Mouse (Mus musculus) layer of hippocampus, adult 8-10 months (tissue): ENCODE measurements around the gene Etv6. TPM values are rescaled to one million over a fixed set of nuclear protein-coding genes. Genes with fewer than 3 reads are reported as not detected.
"Not testable (repeated sequence)": the region's sequence is repeated elsewhere in the genome, so short reads cannot be mapped to it uniquely, and the experiment has no call there.

ENCODE experiments used
- DNase-seq, 2 experiments: peaks; one replicate each; pipeline ENCODE4 v3.0.0; 2022; ENCODE audit warnings: low spot score in 2 of 2
- total RNA-seq, 4 experiments: library from RNA; stranded (reverse); gene quantifications; 2 replicates each; pipeline ENCODE4 v1.2.4; 2022

Gene Etv6
- 10 to 100 TPM; 10.7 to 14.7 (median 12.2) TPM for total RNA-seq

DNA sequence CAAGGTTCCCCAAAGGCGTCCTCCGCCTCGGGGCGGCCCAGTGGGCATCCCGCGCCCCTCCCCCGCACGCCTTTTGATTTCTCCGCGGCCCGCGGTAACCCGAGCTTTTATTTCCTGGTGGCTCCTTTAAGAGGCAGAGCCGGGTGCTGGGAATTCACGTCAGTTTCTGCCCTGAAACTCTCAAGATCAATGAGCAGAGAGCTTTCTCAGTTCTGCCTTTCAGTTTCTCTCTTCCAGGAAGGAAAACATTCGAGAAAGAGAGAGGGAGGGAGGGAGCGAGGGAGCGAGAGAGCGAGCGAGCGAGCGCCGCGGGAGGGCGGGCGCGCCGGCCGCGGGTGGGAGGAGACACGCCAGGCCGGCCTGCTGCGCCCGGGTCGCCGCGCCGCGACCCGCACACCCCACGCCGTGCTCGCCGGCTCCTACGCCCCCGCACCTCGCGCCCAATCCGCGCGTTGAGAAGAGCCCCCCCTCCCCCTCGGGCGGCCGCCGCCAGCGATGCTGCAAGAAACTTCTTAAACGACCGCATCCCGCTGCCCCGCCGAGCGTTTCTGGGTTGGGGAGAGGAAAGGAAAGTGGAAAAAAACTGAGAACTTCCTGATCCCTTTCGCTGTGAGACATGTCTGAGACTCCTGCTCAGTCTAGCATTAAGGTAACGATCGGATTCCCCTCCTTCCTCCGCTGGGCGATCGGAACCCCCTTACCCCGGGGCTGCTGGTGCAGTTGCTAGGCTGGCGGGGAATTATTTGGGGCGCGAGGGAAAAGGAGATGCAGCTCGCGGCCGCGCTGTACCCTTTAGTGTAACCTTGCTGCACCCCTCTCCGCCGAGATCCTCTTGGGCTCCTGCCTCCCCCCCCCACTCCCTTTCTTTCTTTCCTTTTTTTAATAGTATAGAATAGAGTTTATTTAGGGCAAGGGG, at the start of gene Etv6:
Gene Etv6 (plus strand): TSS at position 211 of the 916 bp plus-strand sequence.
- peak in 1 of 2 experiments; percentile 76 for DNase-seq

DNA sequence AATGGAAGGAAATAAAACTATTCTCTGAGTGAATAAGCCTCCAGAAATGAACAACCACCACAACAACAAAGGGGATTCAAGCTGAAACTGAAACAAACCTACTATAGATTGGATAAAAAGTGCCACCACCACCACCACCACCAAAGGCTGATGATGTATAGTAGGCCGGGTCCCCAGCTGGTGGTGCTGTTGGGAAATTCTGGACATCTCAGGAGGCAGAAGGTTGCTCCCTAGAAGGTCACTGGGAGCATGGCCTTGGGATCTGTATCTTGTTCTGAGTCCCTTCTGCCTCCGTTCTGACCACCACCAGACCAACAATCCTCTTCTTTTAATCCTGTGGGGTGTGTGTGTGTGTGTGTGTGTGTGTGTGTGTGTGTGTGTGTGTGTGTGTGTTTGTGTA, 49.3 kb upstream of the Etv6 start:
- no peak for DNase-seq

DNA sequence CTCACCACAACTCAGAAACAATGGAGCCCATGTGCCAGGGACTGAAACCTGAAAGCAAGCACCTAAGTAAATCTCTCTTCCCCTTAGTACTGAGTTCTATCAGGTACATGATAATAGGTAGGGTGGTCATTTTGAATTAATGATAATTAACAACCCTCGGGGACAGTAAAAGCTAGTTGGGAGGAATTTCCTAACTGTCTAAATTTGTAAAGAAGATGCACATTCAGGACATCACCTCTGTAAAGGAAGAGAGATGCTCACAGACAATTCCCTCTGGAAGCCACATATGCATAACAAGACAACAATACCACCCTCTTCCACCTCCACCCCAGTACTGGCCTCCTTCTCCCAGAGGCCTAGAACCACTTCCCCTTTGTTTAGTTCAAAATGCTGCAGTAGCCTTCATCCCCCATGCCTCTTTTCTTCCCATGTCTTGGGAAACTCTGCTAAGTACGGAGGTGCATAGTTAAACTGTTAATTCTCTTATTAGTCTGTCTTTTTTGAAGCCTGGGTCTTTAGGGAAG, 48.4 kb upstream of the Etv6 start:
- no peak for DNase-seq

DNA sequence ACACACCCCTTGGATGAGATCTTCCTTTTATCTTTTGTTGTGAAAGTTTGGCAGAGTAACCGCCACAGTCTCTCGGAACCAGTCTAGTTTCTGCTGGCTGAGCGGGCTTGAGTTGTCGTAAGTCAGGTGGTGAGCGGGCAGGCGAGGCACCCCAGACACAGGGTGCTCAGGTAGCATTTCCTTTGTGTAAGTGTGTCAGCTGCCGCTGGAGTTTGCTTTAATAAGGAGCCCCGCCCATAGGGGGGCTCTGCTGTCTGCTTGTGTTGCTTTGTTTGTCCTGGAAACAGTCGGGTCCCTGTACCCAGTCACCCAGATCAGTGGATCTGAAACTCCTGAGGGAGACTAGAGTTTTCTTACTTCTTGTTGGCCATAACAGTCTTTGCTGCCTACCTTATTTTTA, 47.5 kb upstream of the Etv6 start:
- no peak for DNase-seq

DNA sequence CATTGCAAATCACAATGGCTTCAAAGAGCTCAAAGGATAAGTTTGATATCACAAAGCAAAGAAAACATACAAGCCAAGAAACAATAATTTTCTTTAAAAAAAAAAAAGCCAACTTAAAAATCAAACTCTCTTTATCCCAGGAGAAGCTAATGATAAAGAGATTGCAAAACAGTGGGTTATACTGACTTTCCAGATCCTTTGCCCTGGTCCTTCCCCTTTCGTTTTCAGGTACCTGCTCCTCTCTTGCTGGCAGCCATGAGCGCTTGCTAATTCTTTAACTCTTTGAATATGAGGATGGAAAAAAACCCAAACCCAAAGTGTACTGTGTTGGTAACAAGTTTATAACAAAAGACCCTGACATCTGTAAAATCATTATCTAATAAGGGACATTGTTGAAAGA, 38.0 kb upstream of the Etv6 start:
- no peak for DNase-seq

DNA sequence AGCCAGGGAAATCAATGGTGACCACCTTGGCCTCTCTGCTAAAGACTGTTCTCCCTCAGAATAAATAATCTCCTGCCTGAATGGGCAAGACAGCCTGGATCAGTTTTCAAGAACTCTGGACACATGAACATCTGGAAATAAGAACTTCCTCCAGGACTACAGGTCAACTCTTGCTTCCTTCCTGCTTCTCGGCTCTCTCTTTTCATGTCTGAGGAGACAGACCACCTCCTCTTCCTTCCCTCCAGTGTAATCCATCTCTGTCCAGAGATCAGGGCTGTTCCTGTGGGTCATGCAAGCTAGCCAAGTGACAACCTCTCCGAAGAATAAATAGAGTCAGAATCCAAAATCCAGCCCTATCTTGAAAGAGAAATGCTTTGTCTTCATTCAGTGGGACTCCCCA, 37.6 kb upstream of the Etv6 start:
- no peak for DNase-seq

DNA sequence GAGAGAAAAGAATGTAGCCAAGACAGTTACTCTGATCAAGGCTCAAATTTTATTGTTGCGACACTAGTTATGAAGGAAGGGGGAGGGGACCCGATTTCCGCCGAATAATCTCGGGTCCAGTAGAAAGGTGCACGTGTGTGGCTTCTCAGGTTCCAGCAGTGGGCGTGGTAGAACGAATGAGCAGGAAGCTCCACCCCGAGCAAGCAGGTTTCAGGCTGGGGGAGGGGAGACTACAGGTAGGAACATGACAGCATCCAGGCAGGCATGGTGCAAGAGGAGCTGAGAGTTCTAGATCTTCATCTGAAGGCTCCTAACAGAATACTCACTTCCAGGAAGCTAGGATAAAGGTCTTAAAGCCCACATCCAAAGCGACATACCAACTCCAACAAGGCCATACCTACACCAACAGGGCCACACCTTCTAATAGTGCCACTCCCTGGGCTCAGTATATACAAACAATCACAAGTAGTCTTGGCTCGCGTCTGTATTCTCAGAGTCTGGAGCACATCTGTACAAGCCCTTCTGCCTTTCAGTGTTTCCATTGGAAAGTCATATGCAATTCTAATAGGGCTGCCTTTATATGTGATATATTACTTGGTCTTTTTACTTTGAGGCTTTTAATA, 20.9 kb upstream of the Etv6 start:
- not testable (repeated sequence) for DNase-seq

DNA sequence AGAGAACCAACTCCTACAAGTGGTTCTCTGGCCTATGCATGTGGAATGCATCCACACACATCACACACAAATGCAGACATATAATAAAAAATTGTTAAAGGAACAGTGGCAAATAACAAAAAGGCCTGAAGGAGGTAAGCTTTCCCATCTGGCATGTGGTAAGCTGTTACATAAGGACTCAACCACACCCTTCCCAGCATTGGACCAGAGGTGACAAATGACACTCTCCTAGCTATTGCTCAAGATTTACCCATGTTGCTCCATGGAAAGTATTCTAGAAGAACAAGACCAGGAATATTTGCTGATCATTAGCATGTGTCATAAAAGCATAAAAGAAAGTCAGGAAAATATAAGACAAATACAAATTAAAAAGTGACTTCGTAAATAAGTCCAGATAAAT, 16.7 kb upstream of the Etv6 start:
- no peak for DNase-seq

DNA sequence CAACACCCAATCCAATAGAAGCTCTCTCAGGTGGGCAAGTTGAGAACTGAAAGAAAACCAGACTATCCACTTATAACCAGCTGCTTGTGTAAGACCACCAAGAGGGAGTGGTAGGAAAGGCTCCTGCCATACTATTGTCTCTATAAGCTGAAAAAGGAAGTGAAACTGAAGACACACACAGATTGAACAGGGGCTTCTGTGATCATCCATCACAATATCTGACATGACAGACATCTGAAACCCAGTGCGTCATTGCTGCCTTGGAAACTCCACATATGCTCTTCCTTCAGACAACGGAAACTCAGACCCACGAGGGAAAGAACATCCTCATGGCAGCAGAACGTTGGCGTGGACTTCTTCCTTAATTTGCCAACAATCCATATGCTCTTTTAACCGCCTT, 14.7 kb upstream of the Etv6 start:
- no peak for DNase-seq

DNA sequence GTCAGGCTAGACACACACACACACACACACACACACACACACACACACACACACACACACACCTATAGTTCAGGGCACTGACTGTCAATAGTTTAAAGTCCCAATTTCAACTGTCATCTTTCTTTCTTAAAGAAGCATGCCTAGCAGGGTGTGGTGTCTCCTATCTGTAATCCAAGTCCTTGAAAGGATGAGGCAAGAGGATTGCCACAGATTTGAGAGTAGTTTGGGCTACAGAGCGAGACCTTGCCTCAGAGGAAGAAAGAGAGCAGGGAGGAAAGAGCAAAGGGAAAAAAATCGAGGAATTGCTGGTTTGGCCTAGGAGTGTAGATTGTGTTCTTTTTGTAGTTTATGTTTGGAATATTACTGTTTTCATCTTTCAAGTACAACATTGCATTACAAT, 9.2 kb upstream of the Etv6 start:
- DNase-seq, result no peak

DNA sequence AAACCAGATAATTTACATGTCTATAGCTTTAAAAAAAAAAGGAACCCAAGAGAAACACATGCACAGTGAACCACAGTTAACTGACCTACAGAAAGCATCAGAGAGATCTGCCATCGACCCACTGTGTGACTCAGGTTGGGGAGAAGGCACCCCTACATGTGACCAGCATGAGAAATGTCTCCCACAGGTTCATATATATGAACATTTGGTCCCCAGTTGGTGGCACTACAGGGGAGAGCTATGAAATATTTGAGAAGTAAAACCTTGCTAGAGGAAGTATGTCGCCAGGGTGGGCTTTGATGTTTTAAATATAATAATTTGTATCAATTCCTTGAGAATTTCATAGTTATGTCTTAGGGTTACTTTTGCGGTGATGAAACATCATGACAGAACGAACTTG, 8.5 kb upstream of the Etv6 start:
- DNase-seq, result no peak

DNA sequence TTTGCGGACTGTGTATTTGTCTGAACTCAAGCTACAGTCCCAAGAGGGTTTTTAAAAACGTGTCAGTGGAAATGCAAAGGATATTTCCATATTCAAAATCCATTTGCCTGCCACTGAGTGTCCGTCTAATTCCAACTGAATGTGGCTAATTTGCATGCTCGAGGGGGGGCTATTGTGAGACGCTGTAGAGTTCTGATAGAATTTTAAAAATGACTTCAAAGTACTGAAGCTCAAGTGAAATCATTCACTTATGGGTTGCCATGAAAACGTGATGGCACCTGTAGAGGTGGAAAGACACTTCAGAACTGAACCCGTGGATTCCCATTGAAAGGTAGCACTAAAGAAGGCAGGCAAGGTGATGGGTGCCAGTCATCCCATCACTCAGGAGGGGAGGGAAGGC, 3.0 kb upstream of the Etv6 start:
- DNase-seq, result no peak

DNA sequence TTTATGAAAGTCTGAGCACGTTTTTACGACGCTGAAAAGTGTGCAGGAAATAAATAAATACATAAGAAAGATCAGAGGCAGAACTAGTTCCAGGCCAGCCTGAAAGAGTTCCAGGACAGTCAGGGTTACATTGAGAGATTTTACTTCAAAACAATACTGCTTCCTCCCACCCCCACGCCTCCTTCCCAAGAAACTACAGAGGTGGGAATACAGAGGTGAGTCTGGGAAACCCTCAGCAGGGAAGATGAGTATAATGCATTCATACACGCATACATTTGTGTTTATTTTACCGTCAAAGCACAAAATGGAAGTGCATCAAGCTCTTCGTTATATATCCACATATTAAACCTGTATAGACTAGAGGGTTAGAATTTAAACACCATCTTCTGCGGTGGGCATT, 1.1 kb upstream of the Etv6 start:
- no peak for DNase-seq

DNA sequence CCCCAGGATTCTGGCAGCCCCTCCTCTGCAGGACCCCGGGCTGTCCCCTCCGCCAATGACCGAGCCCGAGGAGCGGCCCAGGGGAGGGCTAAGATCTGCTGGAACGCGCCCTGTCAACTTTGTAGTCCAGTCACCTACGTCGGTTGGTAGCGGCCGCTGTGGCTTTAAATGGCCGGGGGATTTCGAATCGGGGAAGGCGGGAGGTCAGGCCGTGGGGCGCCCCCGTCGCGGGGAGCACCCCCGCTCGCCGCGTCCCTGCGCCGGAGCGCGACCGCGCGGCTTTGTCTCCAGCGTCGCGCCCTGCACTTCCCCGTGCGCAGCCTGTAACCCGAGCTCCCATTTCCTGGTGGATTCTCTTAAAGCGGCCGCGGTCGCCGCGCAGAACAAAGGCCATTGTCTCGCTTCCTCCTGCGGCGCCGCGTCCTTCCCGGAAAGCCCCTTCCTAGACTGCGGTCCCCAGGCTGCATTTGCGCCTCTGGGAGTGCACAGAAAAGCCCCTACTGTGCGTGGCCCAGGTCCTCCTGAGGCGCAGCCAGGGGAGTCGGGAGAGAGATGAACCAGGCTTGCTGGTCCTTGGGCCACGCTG, 503 bp upstream of the Etv6 start:
- DNase-seq, result peak; percentile 74

DNA sequence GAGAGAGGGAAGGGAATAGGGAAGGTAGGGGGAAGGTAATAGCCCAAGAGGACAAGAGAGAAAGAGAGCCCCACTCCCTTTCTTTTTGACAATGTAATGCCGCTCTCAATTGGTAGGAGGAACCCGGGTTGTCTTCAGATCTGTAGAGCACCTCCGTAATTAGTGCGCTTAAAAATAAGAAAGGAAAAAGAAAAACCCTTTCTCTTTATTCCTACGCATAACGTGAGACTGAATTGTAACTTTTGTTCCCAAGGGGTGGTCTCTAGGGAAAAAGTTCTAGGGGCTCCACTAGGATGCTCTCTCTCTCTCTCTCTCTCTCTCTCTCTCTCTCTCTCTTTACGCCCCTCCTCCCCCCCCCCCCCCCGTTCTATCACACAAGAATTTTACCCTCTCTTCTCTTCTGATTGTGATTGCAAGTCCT, 1.0 kb downstream of the Etv6 start:
- no peak for DNase-seq

DNA sequence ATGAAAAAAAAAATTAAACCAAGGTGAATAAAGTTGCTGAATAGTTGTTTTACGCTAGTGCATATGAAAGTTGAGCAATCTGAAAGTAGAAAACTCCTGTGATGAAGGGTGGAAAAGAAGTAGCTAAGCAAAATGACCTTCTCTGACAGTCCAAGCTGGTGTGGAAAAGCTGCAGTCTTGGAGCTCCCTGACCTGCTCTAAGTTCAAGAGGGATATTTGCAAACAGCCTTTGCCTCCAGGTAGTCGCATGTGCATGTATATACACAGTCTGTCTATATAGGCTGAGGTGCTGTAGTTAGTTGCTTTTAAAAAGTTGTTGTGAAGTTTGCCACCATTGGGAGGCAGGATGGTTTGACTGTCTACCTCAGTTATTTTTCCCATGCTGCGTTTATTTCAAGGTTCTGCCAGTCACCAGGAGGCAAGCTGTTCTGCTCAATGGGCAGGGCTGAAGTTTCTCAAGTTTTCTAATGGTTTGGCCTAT, 1.5 kb downstream of the Etv6 start:
- DNase-seq, result no peak

DNA sequence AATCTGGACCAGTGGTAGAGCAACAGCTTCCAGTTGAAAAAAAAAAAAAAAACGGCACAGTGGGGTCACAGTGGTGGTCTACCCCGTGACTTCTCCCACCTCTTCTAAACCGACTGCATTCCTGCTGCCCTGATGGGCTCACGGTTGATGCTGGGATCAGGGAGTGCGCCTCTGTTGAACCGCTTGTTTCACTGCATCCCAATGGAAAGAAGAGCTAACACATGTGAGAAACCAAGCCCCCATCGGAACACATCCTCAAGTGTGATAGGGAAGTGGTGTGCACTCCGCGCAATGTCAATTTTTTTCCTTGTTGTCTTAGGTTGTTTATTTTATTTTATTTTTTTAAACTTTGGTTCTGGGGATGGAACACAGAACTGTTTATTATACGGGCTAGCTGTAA, 2.5 kb downstream of the Etv6 start:
- no peak for DNase-seq

DNA sequence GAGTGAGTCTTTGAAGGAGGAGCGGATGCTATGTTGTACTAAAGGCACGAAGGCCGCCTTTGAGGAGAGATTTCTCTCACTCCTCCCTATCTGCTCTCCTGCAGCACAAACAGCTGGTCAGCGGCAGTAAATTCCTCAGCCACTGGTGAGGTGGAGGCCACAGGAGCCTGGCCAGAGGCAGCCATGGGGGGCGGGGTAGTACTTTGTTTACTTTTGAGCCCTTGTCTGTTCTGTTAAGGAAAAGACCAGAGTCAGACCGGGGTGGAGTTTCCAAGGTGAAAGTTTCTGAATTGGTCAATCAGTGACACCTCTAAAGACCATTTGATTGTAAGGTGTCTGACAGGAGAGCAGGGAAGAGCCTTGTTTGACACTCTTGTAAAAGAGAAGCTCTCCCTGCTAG, 3.4 kb downstream of the Etv6 start:
- DNase-seq, result no peak

DNA sequence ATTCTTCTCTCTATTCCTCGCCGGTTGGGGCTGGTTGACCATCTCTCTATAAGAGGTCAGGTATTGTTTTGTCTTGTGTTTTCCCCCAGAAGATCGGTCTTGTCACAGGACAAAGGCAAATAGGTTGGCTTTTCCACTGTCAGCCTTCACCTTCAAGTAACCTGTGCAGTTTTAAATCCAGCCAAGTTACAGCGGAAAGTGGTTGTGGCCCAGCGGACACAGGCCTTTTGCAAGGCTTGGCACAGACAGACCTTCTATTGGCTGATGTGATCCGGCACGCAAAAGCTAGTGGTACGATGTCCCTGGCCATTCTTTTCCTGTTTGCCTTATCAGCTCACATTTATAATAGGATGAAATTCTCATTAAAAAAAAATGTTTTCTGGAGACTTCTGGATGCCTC, 3.9 kb downstream of the Etv6 start:
- no peak for DNase-seq

DNA sequence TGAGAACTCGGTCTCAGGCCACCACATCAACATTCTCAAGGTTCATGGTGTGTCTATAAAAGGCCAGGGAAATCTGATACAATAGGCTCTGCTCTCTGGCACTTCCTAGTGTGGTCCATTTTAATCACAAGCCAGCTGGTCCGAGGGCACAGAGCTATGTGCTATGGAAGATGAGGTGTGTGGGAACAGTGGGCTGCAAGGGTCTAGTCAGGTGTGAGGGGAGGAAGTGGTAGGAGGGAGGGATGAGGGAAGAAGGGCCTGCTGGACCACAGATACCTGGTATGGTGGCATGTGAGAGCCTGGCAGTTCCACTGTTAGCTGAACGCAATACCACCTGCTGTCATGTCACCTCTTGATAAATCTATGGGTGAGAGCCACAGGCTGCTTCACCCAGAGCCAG, 4.8 kb downstream of the Etv6 start:
- no peak for DNase-seq

DNA sequence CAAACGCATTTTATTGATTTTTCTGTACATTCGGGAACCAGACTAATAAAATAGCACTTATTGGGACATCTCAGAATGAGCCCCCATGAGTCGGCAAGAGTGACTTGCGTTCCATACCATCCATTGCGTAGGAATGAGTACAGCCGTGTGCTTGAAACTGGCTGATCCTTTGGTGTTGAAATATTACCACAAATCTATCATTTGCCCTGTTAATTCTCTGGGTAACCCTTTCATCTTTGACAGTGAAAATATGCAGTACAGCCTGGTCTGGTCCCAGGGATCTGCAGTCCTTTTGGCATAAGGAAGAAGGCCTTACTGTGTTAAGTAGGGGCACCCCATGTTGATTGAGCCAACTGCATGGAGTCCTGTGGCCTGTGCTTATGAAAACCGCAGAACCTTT, 5.8 kb downstream of the Etv6 start:
- no peak for DNase-seq

DNA sequence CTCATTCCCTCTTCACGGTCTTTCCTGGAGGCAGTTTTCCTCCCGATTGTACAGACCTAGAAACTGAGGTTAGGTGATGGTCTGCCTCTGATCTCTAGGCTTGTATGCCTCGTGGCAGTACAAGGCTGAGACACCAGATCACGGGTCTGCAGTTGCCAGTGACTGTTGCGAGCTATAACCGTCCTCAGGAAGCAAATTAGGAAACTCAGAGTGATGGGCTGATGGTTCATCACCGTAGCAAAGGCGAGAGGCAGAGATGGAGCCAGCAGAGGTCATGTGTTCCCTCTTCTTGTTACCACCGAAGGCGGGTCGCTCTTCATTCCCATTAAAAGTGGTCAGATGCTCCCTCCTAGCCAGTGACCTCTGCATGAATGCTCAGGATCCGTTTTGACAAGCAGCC, 6.4 kb downstream of the Etv6 start:
- DNase-seq, result no peak
